Mouse (Mus musculus) frontal cortex, adult 2 months (tissue): ENCODE results near the gene Iqschfp. TPM values are rescaled to one million over a fixed set of nuclear protein-coding genes. Genes with fewer than 3 reads are reported as not detected.
A peak's percentile ranks its signal among the peaks of the same experiment; 100 is the strongest.

Experiments
- DNase-seq, 2 experiments: peaks; one replicate each; pipeline ENCODE4 v3.0.0; 2022; ENCODE audit warnings: low spot score in 1 of 2; ENCODE audit errors: extremely low spot score in 1 of 2
- polyA plus RNA-seq: library from polyadenylated mRNA; depleted of rRNA; stranded (reverse); fragments of >200 nt; gene quantifications from 2 replicates; pipeline ENCODE4 v1.2.3, GENCODE M21; 2012

Iqschfp gene
- polyA plus RNA-seq, 1 experiment = 4.1 TPM

GRCm38 (mm10) chr3:68513340-68514119 lies 621.5 kb downstream of the Iqschfp start:
- no peak for DNase-seq

DNA sequence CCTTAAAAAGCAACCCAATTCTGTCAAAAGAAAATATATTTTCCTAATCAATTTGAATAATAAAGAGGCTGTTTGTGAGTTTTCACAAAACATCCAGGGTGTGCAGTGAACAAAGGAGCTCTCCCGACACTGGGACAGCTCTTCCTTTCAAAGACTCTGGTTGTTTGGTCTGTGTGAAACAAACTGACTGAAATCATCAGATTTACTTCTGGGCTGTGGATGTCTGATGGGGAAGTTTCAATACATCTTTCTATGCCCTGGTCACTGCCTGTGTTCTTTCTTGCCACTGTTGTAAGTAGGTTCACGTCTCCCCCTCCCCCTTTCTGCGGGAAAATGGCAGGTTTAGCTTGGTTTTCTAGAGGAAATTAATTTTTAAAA lies 622.1 kb downstream of the Iqschfp start:
- DNase-seq = no peak

- no peak for DNase-seq
These were observed 622.7 kb downstream of the Iqschfp start for GRCm38 (mm10) chr3:68514717-68515116.

DNA sequence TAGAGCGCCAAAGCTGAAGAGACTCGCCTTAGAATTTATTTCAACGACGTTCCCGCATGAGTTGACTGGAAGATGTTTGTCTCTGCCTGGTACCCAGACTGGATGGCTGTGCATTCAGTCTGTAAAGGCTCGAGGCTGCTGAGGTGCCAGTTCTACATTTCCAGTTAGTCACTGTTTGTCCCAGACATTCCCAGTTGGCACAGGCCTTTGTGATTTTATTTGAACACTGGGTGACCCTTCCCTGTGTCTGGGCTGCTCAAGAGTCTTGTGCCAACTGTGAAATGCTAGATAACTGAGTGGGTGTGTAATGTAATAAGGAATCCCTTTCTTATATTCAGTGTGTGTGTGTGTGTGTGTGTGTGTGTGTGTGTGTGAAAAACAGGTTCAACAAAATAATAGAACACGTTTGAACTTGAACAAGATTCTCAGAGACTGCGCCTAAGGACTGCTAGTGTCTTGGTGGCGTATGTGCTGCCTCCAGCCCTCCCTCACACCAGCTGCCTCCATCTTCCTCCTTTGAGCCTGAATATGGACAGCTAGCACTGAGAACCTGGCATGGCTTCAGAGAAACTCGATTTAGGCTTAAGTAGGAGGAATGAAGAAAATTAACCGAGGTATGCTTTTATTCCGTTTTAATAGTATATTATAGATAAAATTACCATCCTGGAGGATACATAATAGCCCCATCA lies 624.5 kb downstream of the Iqschfp start:
- peak; percentile 41 to 71 for DNase-seq

- DNase-seq = no peak
These were observed 625.2 kb downstream of the Iqschfp start for GRCm38 (mm10) chr3:68517236-68517635.

GRCm38 (mm10) chr3:68518041-68518440 lies 626.0 kb downstream of the Iqschfp start:
- no peak for DNase-seq

DNA sequence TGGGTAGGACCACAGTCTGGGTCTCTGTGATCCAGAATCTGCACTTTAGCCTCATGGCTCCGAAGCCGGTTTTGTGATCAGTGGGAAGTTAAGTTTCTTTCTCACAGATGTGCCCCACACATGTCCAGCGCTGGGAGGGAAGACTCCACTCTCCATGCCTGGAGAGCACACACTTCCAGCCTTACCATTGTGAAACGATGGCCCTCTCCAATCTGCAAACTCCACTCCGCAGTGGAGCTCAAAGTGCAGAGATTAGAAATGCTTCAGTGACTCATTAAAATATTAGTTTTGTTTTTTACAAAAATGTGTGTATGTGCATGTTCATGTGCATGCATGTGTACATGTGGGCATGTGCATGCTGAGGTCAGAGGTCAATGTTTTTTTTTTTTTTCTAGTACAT lies 626.6 kb downstream of the Iqschfp start:
- no peak for DNase-seq

DNA sequence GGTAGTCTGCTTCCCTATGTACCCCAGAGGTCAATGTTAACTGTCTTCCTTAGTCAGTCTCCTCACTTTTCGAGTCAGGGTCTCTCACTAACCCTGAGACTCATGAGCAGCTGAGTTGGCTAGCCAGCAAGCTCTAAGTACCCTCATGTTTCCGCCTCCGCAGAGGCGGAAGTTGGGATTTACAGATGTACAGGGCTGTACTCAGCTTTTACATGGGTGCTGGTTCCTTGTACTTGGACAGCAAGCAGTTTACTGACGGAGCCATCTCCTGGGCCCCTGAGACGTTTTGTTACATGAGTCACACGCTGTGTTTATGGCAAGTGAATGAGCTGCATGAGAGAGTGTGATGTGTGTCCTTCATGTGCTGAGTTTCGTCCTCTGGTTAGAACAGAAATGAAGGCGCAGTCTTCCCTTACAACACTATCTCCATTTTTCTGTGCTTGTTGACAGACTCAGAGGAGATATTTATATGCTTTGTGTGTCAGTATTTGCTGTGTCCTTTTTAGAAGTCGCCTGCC lies 633.4 kb downstream of the Iqschfp start:
- no peak for DNase-seq

DNA sequence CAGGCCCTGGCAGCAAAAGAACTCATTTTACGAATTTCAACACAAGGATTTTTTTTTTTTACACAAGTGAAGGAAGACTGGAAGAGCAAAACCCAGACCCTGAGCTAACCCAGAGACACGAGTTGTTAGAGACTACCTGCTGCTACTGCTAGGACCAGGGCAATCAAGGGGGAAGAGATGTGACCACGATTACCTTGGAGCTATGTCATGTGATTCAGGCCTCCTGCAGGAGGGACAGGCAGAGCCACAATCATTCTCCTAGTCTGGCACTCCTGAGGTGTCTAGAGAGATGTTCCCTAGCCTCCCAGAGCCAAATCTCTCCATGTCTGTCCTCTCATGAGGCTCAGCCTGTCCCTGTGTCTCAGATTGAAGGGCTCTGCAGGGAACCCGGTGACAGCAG lies 634.4 kb downstream of the Iqschfp start:
- no peak for DNase-seq

DNA sequence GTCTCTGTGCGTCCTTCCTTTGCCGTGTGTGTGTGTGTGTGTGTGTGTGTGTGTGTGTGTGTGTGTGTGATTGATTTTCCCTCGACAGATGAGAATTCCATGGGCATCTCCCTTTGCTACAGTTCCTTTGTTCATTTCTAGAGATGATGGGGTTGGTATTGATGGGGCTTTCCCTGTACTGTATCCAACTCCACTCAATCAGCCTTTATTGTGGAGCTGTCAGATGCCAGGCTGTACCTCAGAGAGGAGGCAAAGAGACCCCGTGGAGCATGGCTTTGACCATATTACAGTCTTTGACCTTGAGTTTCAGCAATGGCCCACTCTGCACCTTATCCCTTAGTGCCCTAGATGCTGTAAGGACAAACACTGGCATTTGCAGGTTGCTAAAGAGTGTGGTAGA lies 635.1 kb downstream of the Iqschfp start:
- DNase-seq = no peak

- no peak for DNase-seq
These were observed 639.9 kb downstream of the Iqschfp start for GRCm38 (mm10) chr3:68531908-68532307.

GRCm38 (mm10) chr3:68534571-68535051 lies 642.6 kb downstream of the Iqschfp start:
- DNase-seq = no peak

DNA sequence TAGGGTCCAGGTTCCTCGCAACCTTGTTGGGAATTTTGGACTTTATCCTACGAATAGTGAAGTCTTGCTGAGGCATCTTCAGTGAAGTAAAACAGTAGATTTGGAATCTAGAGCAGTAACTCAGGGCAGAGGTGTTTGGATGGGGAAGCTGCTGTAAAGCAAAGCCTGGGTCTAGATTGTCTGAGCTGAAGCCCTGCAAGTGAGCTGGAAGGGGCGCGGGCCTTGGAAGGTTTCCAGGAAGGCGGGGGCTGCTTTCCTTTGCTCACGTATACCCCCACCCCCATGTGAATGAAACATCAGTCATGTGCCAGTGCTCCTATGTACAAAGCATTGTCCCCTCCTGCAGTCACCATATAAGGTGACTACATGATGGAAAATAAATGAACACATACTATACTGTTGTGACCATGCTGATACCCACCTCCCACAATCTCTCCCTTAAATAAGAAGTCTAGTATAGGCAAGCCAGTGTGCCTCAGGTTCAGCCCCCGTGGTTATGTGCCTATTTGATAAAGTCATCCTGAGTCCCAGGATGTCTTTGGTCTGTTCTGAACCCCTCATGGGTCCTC lies 643.2 kb downstream of the Iqschfp start:
- no peak for DNase-seq

DNA sequence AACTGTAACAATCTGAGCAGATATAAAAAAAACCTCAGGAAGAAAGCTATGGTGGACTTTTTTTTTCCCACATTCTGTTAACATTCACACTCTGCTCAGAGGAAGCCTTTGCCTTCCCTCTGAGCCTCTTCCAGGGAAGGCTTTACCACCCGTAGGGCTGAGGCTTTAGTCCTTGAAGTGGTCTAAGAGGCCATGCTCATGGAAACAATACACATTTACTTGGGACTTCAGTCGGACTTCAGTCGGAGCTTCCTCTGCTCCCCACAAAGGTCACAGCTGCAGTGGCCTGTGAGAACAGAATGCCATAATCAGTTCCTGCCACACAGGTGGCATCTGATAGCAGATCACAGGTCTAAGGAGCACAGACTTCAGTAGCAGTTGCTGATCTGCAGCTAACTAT lies 644.0 kb downstream of the Iqschfp start:
- DNase-seq = no peak

- DNase-seq = no peak
These were observed 649.7 kb downstream of the Iqschfp start for GRCm38 (mm10) chr3:68541688-68542087.

GRCm38 (mm10) chr3:68542944-68543501 lies 651.0 kb downstream of the Iqschfp start:
- peak; percentile 60 to 83 for DNase-seq

DNA sequence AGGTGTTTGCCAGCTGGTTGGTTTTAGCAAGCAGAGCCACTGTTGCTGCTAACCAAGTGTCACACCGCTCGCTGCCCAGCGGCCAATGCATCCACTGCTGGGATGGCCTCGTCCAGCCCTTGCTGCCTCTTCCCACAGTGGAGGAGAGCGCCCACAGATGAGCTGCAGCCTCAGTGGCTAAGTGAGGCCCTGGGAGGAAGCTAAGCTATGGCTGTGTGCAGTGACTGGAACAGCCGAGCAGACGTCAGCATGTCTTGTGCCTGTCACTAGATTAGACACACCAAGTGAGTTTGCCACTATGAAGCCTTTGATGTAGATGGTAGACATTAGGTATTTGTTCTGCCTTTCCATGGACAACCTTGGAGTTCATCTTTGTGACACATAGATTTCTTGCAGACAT lies 652.8 kb downstream of the Iqschfp start:
- DNase-seq = no peak

DNA sequence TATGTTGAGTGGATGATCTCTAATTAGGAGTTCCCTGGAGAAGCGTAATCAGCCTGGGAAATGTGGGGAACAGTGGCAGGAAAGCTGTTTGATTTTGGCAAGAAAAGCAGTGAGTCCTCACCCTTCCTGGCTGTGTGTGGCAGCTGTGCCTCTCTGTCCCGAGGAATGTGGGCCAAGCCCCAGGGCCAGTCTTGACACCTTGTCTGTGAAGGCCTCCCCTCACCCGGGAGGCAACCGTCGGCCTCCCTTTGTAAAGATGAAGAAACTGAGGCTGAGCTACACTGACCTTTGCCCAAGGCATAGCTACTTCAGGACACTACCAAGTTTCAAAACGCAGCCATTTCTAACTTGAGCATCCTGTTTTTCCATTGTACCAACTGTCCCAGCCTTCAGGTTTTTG lies 653.9 kb downstream of the Iqschfp start:
- DNase-seq = no peak

DNA sequence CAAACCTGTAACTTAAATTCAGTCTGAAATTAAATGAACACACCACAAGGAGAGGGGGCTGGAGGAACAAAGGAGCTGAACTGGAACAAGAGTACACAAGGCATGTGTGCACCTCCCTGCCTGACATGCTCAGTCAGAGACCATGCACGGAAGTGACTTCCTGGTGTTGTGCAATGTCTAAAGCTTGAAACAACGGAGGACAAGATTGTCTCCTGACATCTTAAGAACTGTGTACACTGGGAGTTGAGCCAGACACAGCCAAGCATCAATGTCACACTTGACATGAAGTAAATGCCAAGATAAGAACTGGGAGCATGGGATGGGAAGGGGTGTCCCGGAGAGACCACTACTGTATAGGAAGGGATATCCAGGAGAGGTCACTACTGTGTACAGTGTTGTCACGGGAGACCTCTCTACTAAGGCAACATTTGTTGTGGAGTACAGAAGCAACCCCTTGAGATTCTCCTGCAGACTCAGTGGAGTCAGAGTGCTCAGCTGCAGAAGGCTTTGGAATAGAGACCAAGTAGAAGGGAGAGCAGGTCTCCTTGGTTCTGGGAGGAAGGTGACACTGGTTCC lies 663.1 kb downstream of the Iqschfp start:
- DNase-seq = no peak

- no peak for DNase-seq
These were observed 664.9 kb downstream of the Iqschfp start for GRCm38 (mm10) chr3:68556891-68557290.

- DNase-seq = no peak
These were observed 666.7 kb downstream of the Iqschfp start for GRCm38 (mm10) chr3:68558744-68559143.
